Mouse (Mus musculus): ENCODE results near the gene Zscan22. TPM values are rescaled to one million over a fixed set of nuclear protein-coding genes. Genes with fewer than 3 reads are reported as not detected.

The Zscan22 gene
- polyA plus RNA-seq (2017; shearing (Covaris generic)) = 10 to 100 TPM; 10.0 to 10.3 TPM

GRCm38 (mm10) chr7:12897655-12898410 lies at the start of gene Zscan22:
Zscan22 (plus strand) TSS chr7:12897815.

GRCm38 (mm10) chr7:12880911-12881660 lies 16.5 kb upstream of the Zscan22 start, which contains the start of gene Zfp128:
Zfp128 (plus strand) TSS chr7:12881177.

GRCm38 (mm10) chr7:12921705-12922465 lies 24.3 kb downstream of the Zscan22 start, which contains the start of gene Rps5:
Rps5 (plus strand) TSS chr7:12922290.

GRCm38 (mm10) chr7:12927191-12927680 lies 29.6 kb downstream of the Zscan22 start, which contains the start of gene Rnf225:
Rnf225 (plus strand) TSS chr7:12927416.

Other genes with a start within 250 kb of the Zscan22 start
- not detected for gene Vmn2r55, start 212.8 kb upstream of the Zscan22 start, polyA plus RNA-seq (2017; shearing (Covaris generic))
- under 1 TPM in 1 of 2 experiments, not detected in 1; 0.14 TPM for gene Vmn2r56, start 162.8 kb upstream of the Zscan22 start, polyA plus RNA-seq (2017; shearing (Covaris generic))
- gene Zscan18, start 94.2 kb upstream of the Zscan22 start, polyA plus RNA-seq (2017; shearing (Covaris generic)) = 1 to 10 TPM in 1 of 2 experiments, under 1 TPM in 1; 0.31 to 1.8 TPM
- gene Zfp329, start 79.0 kb upstream of the Zscan22 start, polyA plus RNA-seq (2017; shearing (Covaris generic)) = 10 to 100 TPM; 13.2 to 14.9 TPM
- 10 to 100 TPM; 47.8 to 63.7 TPM for gene Zfp110, start 63.1 kb upstream of the Zscan22 start, polyA plus RNA-seq (2017; shearing (Covaris generic))
- 1 to 10 TPM; 3.3 to 4.0 TPM for gene Zfp128, start 16.6 kb upstream of the Zscan22 start, polyA plus RNA-seq (2017; shearing (Covaris generic))
- gene Rps5, start 24.5 kb downstream of the Zscan22 start, polyA plus RNA-seq (2017; shearing (Covaris generic)) = 1,000 to 10,000 TPM in 1 of 2 experiments, 100 to 1,000 TPM in 1; 744 to 1,333 TPM
- gene Rnf225, start 29.6 kb downstream of the Zscan22 start, polyA plus RNA-seq (2017; shearing (Covaris generic)) = under 1 TPM; 0.12 to 0.27 TPM
- gene Zfp324, start 68.0 kb downstream of the Zscan22 start, polyA plus RNA-seq (2017; shearing (Covaris generic)) = 1 to 10 TPM; 5.5 to 6.0 TPM
- 1 to 10 TPM; 6.5 to 7.0 TPM for gene Zfp446, start 80.0 kb downstream of the Zscan22 start, polyA plus RNA-seq (2017; shearing (Covaris generic))
- under 1 TPM; 0.12 to 0.55 TPM for gene Slc27a5, start 100.4 kb downstream of the Zscan22 start, polyA plus RNA-seq (2017; shearing (Covaris generic))
- gene Trim28, start 101.3 kb downstream of the Zscan22 start, polyA plus RNA-seq (2017; shearing (Covaris generic)) = 100 to 1,000 TPM in 1 of 2 experiments, 10 to 100 TPM in 1; 94.6 to 147 TPM
- gene Zbtb45, start 112.2 kb downstream of the Zscan22 start, polyA plus RNA-seq (2017; shearing (Covaris generic)) = 10 to 100 TPM; 23.0 to 27.9 TPM
- 100 to 1,000 TPM; 252 to 275 TPM for gene Chmp2a, start 137.0 kb downstream of the Zscan22 start, polyA plus RNA-seq (2017; shearing (Covaris generic))
- 100 to 1,000 TPM; 185 to 192 TPM for gene Ube2m, start 140.5 kb downstream of the Zscan22 start, polyA plus RNA-seq (2017; shearing (Covaris generic))
- gene Mzf1, start 156.9 kb downstream of the Zscan22 start, polyA plus RNA-seq (2017; shearing (Covaris generic)) = under 1 TPM; 0.30 to 0.39 TPM
- not detected for gene Vmn1r85, start 197.4 kb downstream of the Zscan22 start, polyA plus RNA-seq (2017; shearing (Covaris generic))
- under 1 TPM; 0.04 to 0.17 TPM for gene Vmn1r86, start 222.1 kb downstream of the Zscan22 start, polyA plus RNA-seq (2017; shearing (Covaris generic))
- under 1 TPM in 1 of 2 experiments, not detected in 1; 0.15 TPM for gene Vmn1r87, start 242.3 kb downstream of the Zscan22 start, polyA plus RNA-seq (2017; shearing (Covaris generic))